In the genomic region with DNA sequence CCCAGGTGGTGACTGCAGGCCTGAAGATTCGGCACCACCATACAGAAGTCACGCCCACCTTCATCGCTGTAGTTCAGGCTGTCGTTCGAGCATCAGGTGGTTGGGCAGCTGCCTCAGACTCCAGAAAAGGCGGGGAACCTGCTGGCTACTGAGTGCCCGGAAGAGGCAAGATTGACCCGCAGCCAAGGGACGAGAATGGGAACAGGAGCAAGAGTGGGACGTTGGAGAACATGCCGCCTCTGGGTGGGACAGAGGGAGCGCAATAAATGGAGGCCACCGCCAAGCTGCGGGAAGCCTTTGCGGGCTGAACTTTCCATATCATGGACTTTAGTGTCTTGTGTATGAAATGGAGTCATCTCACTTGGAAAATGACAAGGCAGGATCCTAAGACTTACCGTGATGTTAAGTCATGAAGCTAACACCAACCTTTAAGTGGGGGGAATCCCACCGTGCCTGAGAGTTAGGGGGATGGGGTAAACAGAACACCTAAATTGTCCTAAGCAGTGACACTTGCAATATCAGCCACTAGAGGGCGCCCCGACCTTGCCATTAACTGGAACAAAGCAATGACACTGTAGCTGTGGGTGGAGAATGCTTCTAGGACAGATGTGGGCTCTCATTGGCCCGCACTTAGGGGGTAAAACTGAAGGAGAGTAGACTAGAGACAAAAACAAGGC, we compare ENCODE assay signal across 7 mouse cellular contexts. TPM values are rescaled to one million over a fixed set of nuclear protein-coding genes. Genes with fewer than 3 reads are reported as not detected.
DNase-seq lines count a peak whose midpoint lies in the region; ATAC-seq and TF ChIP-seq lines count a peak whose summit lies in the region.

No protein-coding gene starts in this region.

- no peaks in the 10 kb centered on the region for H3K9me3 ChIP-seq in embryonic facial prominence, embryonic 11.5 days (replicated peaks; ENCODE audit: control insufficient read depth, low read length)
- no peaks in the 10 kb centered on the region for H3K9me3 ChIP-seq in limb, embryonic 10.5 days (replicated peaks)
- H3K9me3 ChIP-seq in midbrain, embryonic 15.5 days: no peaks in the 10 kb centered on the region

- no peak for TF ChIP-seq POLR2A in spleen, adult 2 months (IDR thresholded peaks at IDR 0.05; ENCODE audit: low read depth, low read length)

- no peak overlapping the region for H3K27ac ChIP-seq in embryonic facial prominence, embryonic 11.5 days (replicated peaks; ENCODE audit: low read depth, low read length)
- peak overlapping the region; percentile 62; the same call in 1 of the 2 replicates for H3K27ac ChIP-seq in limb, embryonic 10.5 days
- H3K27ac ChIP-seq in midbrain, embryonic 15.5 days: peak overlapping the region; percentile 2; the same call in 1 of the 2 replicates
- H3K27ac ChIP-seq in spleen, adult 2 months (ENCODE audit: insufficient read depth, low read length): no peak overlapping the region

- peak; percentile 86; the same call in 1 of the 2 replicates for TF ChIP-seq CTCF in spleen, adult 2 months (IDR thresholded peaks at IDR 0.05; ENCODE audit: extremely low read depth, insufficient read depth, insufficient read length, insufficient replicate concordance)

- no peaks in the 10 kb centered on the region for H3K36me3 ChIP-seq in embryonic facial prominence, embryonic 11.5 days (replicated peaks; ENCODE audit: control insufficient read depth, insufficient read depth, low read depth, low read length)
- H3K36me3 ChIP-seq in limb, embryonic 10.5 days: no peaks in the 10 kb centered on the region
- no peaks in the 10 kb centered on the region for H3K36me3 ChIP-seq in midbrain, embryonic 15.5 days (replicated peaks)
- H3K36me3 ChIP-seq in spleen, adult 2 months (ENCODE audit: control insufficient read depth, insufficient read depth, low read length): no peaks in the 10 kb centered on the region

- WGBS in embryonic facial prominence, embryonic 11.5 days: 16% methylated on average over 20 of the region's 20 CpGs
- WGBS in limb, embryonic 10.5 days: 20% methylated on average over 20 of the region's 20 CpGs
- WGBS in midbrain, embryonic 15.5 days: 23% methylated on average over 20 of the region's 20 CpGs
- WGBS in spleen, adult 2 months: 18% methylated on average over 20 of the region's 20 CpGs

- no peaks in the 10 kb centered on the region for H3K27me3 ChIP-seq in embryonic facial prominence, embryonic 11.5 days (ENCODE audit: control insufficient read depth, insufficient read depth, low read length)
- H3K27me3 ChIP-seq in limb, embryonic 10.5 days (ENCODE audit: low read depth, poor library complexity, severe bottlenecking): peaks cover 17% of the 10 kb centered on the region
- H3K27me3 ChIP-seq in midbrain, embryonic 15.5 days (replicated peaks): 0 out of 2 replicates have a peak, but pooled peaks cover 6% of the 10 kb centered on the region
- no peaks in the 10 kb centered on the region for H3K27me3 ChIP-seq in spleen, adult 2 months (ENCODE audit: control insufficient read depth, insufficient read depth, low read length)

- peak; percentile 69 for ATAC-seq in embryonic facial prominence, embryonic 11.5 days (replicated peaks; ENCODE audit: insufficient number of reproducible peaks, low FRiP score, low TSS enrichment, low read depth)
- ATAC-seq in midbrain, embryonic 15.5 days (replicated peaks): peak; percentile 82

- no peak overlapping the region for H3K4me3 ChIP-seq in embryonic facial prominence, embryonic 11.5 days (ENCODE audit: low read depth, low read length)
- H3K4me3 ChIP-seq in limb, embryonic 10.5 days: peak overlapping the region; percentile 19; the same call in 1 of the 2 replicates
- H3K4me3 ChIP-seq in midbrain, embryonic 15.5 days: no peak overlapping the region
- no peak overlapping the region for H3K4me3 ChIP-seq in spleen, adult 2 months (ENCODE audit: extremely low read depth, insufficient read depth, insufficient read length)

- DNase-seq in adrenal gland, postnatal 14 days: peak; percentile 94
- peak; percentile 95 for DNase-seq in embryonic facial prominence, embryonic 11.5 days (ENCODE audit: low spot score)
- peak; percentile 87 to 97 for DNase-seq in heart, adult 18-20 months
- peak; percentile 88 for DNase-seq in kidney, adult 18-20 months
- peak; percentile 93 for DNase-seq in limb, embryonic 10.5 days (ENCODE audit: low spot score)
- peak; percentile 71 to 86 for DNase-seq in spleen, adult 2 months (ENCODE audit: low read depth in 1 of 2, low spot score in 2 of 2)

- no peak overlapping the region; the same call in 1 of the 2 replicates for H3K9ac ChIP-seq in embryonic facial prominence, embryonic 11.5 days (replicated peaks; ENCODE audit: low read length)
- no peak overlapping the region for H3K9ac ChIP-seq in midbrain, embryonic 15.5 days

- H3K4me2 ChIP-seq in embryonic facial prominence, embryonic 11.5 days (ENCODE audit: low read depth, low read length): no peak overlapping the region; the same call in 1 of the 2 replicates
- H3K4me2 ChIP-seq in midbrain, embryonic 15.5 days: peak overlapping the region; percentile 39

- H3K4me1 ChIP-seq in embryonic facial prominence, embryonic 11.5 days (ENCODE audit: control insufficient read depth, insufficient read depth, low read length): no peaks in the 10 kb centered on the region
- H3K4me1 ChIP-seq in limb, embryonic 10.5 days: peaks cover 34% of the 10 kb centered on the region
- H3K4me1 ChIP-seq in midbrain, embryonic 15.5 days: peaks cover 5% of the 10 kb centered on the region; the same call in 1 of the 2 replicates
- H3K4me1 ChIP-seq in spleen, adult 2 months (ENCODE audit: control insufficient read depth, insufficient read depth, insufficient read length): peaks cover 20% of the 10 kb centered on the region; the same call in 1 of the 2 replicates

RNA-seq across cellular contexts. Expression of a gene that starts 3.1 kb away (rescaled TPM):
- total RNA-seq in adrenal gland, postnatal 14 days (2021): 6.2 and 8.0 TPM in 2 replicates
- polyA plus RNA-seq in embryonic facial prominence, embryonic 11.5 days (2014; fragmentation: Nextera tagmentation; extraction: Ambion mirVana): 0.22 and 0.46 TPM in 2 replicates
- total RNA-seq in heart, adult 18-20 months (2021): 1 to 10 TPM; 4.2 to 4.7 TPM
- 0.33 and 0.69 TPM in 2 replicates for polyA plus RNA-seq in limb, embryonic 10.5 days (2016; fragmentation: Nextera tagmentation; extraction: Ambion mirVana)
- 2.2 and 3.4 TPM in 2 replicates for polyA plus RNA-seq in midbrain, embryonic 15.5 days (2015; fragmentation: Nextera tagmentation; extraction: Ambion mirVana)
- polyA plus RNA-seq in spleen, adult 2 months (2012; rRNA removed): 60.0 and 70.9 TPM in 2 replicates

RNA-seq across cellular contexts. Expression of a gene that starts 24.6 kb away (rescaled TPM):
- total RNA-seq in adrenal gland, postnatal 14 days (2021): 1.7 TPM in 1 of 2 replicates, not detected in the other
- polyA plus RNA-seq in embryonic facial prominence, embryonic 11.5 days (2014; fragmentation: Nextera tagmentation; extraction: Ambion mirVana): 0.55 and 3.0 TPM in 2 replicates
- total RNA-seq in heart, adult 18-20 months (2021): under 1 TPM in 1 of 2 experiments, not detected in 1; 0.54 TPM
- polyA plus RNA-seq in limb, embryonic 10.5 days (2016; fragmentation: Nextera tagmentation; extraction: Ambion mirVana): 1.3 and 2.3 TPM in 2 replicates
- polyA plus RNA-seq in midbrain, embryonic 15.5 days (2015; fragmentation: Nextera tagmentation; extraction: Ambion mirVana): 1.2 and 1.7 TPM in 2 replicates
- 15.5 and 19.1 TPM in 2 replicates for polyA plus RNA-seq in spleen, adult 2 months (2012; rRNA removed)

RNA-seq across cellular contexts. Expression of a gene that starts 25.9 kb away (rescaled TPM):
- total RNA-seq in adrenal gland, postnatal 14 days (2021): 0.70 and 1.1 TPM in 2 replicates
- 2.0 and 2.5 TPM in 2 replicates for polyA plus RNA-seq in embryonic facial prominence, embryonic 11.5 days (2014; fragmentation: Nextera tagmentation; extraction: Ambion mirVana)
- 1 to 10 TPM in 1 of 2 experiments, under 1 TPM in 1; 0.67 to 1.1 TPM for total RNA-seq in heart, adult 18-20 months (2021)
- 0.74 and 0.93 TPM in 2 replicates for polyA plus RNA-seq in limb, embryonic 10.5 days (2016; fragmentation: Nextera tagmentation; extraction: Ambion mirVana)
- 41.0 and 44.8 TPM in 2 replicates for polyA plus RNA-seq in midbrain, embryonic 15.5 days (2015; fragmentation: Nextera tagmentation; extraction: Ambion mirVana)
- polyA plus RNA-seq in spleen, adult 2 months (2012; rRNA removed): 1.3 and 1.7 TPM in 2 replicates

RNA-seq across cellular contexts. Expression of a gene that starts 57.8 kb away (rescaled TPM):
- total RNA-seq in adrenal gland, postnatal 14 days (2021): 6.0 and 12.2 TPM in 2 replicates
- 1.6 and 1.9 TPM in 2 replicates for polyA plus RNA-seq in embryonic facial prominence, embryonic 11.5 days (2014; fragmentation: Nextera tagmentation; extraction: Ambion mirVana)
- 1 to 10 TPM; 1.5 to 1.8 TPM for total RNA-seq in heart, adult 18-20 months (2021)
- polyA plus RNA-seq in limb, embryonic 10.5 days (2016; fragmentation: Nextera tagmentation; extraction: Ambion mirVana): 0.83 and 0.96 TPM in 2 replicates
- polyA plus RNA-seq in midbrain, embryonic 15.5 days (2015; fragmentation: Nextera tagmentation; extraction: Ambion mirVana): 3.0 and 4.1 TPM in 2 replicates
- polyA plus RNA-seq in spleen, adult 2 months (2012; rRNA removed): 14.8 and 17.3 TPM in 2 replicates

Comparison
In these comparisons a context has a peak if more than half of its experiments do, and no peak if none do; other contexts are left out.
1. H3K27ac ChIP-seq: peak in limb, embryonic 10.5 days (single experiment) and midbrain, embryonic 15.5 days (single experiment); none in embryonic facial prominence, embryonic 11.5 days (single experiment) and spleen, adult 2 months (single experiment).
2. RNA of a gene that starts 3.1 kb away (polyA plus RNA-seq): 60.0 to 70.9 TPM in spleen, adult 2 months; 2.2 to 3.4 TPM in midbrain, embryonic 15.5 days, 0.33 to 0.69 TPM in limb, embryonic 10.5 days and 0.22 to 0.46 TPM in embryonic facial prominence, embryonic 11.5 days; every median in the first group is over 10 times any median in the second.
3. RNA of a gene that starts 25.9 kb away (polyA plus RNA-seq): 41.0 to 44.8 TPM in midbrain, embryonic 15.5 days; 2.0 to 2.5 TPM in embryonic facial prominence, embryonic 11.5 days, 1.3 to 1.7 TPM in spleen, adult 2 months and 0.74 to 0.93 TPM in limb, embryonic 10.5 days; every median in the first group is over 10 times any median in the second.
4. Peak in every context shown above with its lines, with median percentiles within 50 percentile points of each other: DNase-seq.